Mouse (Mus musculus) brain, embryonic 14.5 days (tissue): ENCODE measurements around the gene Dnajb12. TPM values are rescaled to one million over a fixed set of nuclear protein-coding genes. Genes with fewer than 3 reads are reported as not detected.

Source experiments
- DNase-seq: peaks from one replicate; pipeline ENCODE4 v3.0.0-alpha.2; 2011; ENCODE audit warnings: low read depth
- CTCF ChIP-seq: fragments of 200-500 bp; IDR thresholded peaks from 2 replicates; pipeline ENCODE4 v1.5.1; 2012; ENCODE audit warnings: inconsistent platforms, mild to moderate bottlenecking, moderate library complexity, borderline replicate concordance; ENCODE audit not compliant: insufficient read depth, insufficient read length; ENCODE audit errors: extremely low read depth
- POLR2A ChIP-seq: fragments of 200-500 bp; IDR thresholded peaks from 2 replicates; pipeline ENCODE4 v1.6.1; 2012; ENCODE audit warnings: mild to moderate bottlenecking, inconsistent platforms, borderline replicate concordance; ENCODE audit not compliant: poor library complexity, insufficient read depth, insufficient read length, severe bottlenecking; ENCODE audit errors: extremely low read depth
- polyA plus RNA-seq: library from polyadenylated mRNA; depleted of rRNA; stranded (reverse); fragments of >200 nt; gene quantifications from 2 replicates; pipeline ENCODE4 v1.2.3, GENCODE M21; 2012; rRNA removed

The Dnajb12 gene
- 22.6 and 34.0 TPM in 2 replicates for polyA plus RNA-seq

GRCm38 (mm10) chr10:59879255-59880028 lies at the start of gene Dnajb12:
Gene Dnajb12 (plus strand): TSS chr10:59879556.
- no peak for TF ChIP-seq CTCF
- TF ChIP-seq POLR2A, result peak; percentile 45
- peak; percentile 98 for DNase-seq

- no peak for TF ChIP-seq POLR2A
- 0 out of 2 replicates have a peak, but pooled peaks have one; percentile 10 for TF ChIP-seq CTCF
- no peak for DNase-seq
Observed at GRCm38 (mm10) chr10:59829886-59830285, 49.5 kb upstream of the Dnajb12 start.

GRCm38 (mm10) chr10:59831950-59832349 lies 47.4 kb upstream of the Dnajb12 start:
- TF ChIP-seq CTCF (no peak), POLR2A (no peak)
- no peak for DNase-seq

GRCm38 (mm10) chr10:59835301-59836155 lies 43.8 kb upstream of the Dnajb12 start:
- TF ChIP-seq POLR2A (no peak), CTCF (no peak)
- DNase-seq, result no peak

- TF ChIP-seq CTCF, result no peak
- TF ChIP-seq POLR2A, result no peak
- no peak for DNase-seq
Observed at GRCm38 (mm10) chr10:59837490-59837889, 41.9 kb upstream of the Dnajb12 start.

GRCm38 (mm10) chr10:59841434-59841833 lies 37.9 kb upstream of the Dnajb12 start:
- DNase-seq, result no peak
- no peak for TF ChIP-seq POLR2A
- TF ChIP-seq CTCF, result no peak

GRCm38 (mm10) chr10:59843125-59843524 lies 36.2 kb upstream of the Dnajb12 start:
- DNase-seq, result no peak
- TF ChIP-seq POLR2A (no peak), CTCF (no peak)

- no peak for DNase-seq
- TF ChIP-seq CTCF, result no peak
- TF ChIP-seq POLR2A, result no peak
Observed at GRCm38 (mm10) chr10:59844686-59845085, 34.7 kb upstream of the Dnajb12 start.

- no peak for DNase-seq
- TF ChIP-seq CTCF, result no peak
- TF ChIP-seq POLR2A, result no peak
Observed at GRCm38 (mm10) chr10:59846416-59846815, 32.9 kb upstream of the Dnajb12 start.

GRCm38 (mm10) chr10:59848079-59848877 lies 31.1 kb upstream of the Dnajb12 start:
- no peak for DNase-seq
- TF ChIP-seq CTCF, result no peak
- TF ChIP-seq POLR2A, result no peak

- no peak for DNase-seq
- no peak for TF ChIP-seq POLR2A
- no peak for TF ChIP-seq CTCF
Observed at GRCm38 (mm10) chr10:59848953-59849352, 30.4 kb upstream of the Dnajb12 start.
